Mouse (Mus musculus) brain, embryonic 14.5 days (tissue): ENCODE measurements around the gene Cmip. TPM values are rescaled to one million over a fixed set of nuclear protein-coding genes. Genes with fewer than 3 reads are reported as not detected.
A peak's percentile ranks its signal among the peaks of the same experiment; 100 is the strongest.

Source experiments
- DNase-seq: peaks from one replicate; pipeline ENCODE4 v3.0.0-alpha.2; 2011; ENCODE audit warnings: low read depth
- CTCF ChIP-seq: fragments of 200-500 bp; IDR thresholded peaks from 2 replicates; pipeline ENCODE4 v1.5.1; 2012; ENCODE audit warnings: inconsistent platforms, mild to moderate bottlenecking, moderate library complexity, borderline replicate concordance; ENCODE audit not compliant: insufficient read depth, insufficient read length; ENCODE audit errors: extremely low read depth
- POLR2A ChIP-seq: fragments of 200-500 bp; IDR thresholded peaks from 2 replicates; pipeline ENCODE4 v1.6.1; 2012; ENCODE audit warnings: mild to moderate bottlenecking, inconsistent platforms, borderline replicate concordance; ENCODE audit not compliant: poor library complexity, insufficient read depth, insufficient read length, severe bottlenecking; ENCODE audit errors: extremely low read depth
- polyA plus RNA-seq: library from polyadenylated mRNA; depleted of rRNA; stranded (reverse); fragments of >200 nt; gene quantifications from 2 replicates; pipeline ENCODE4 v1.2.3, GENCODE M21; 2012

Cmip gene
- polyA plus RNA-seq, 1 experiment: 205 TPM

DNA sequence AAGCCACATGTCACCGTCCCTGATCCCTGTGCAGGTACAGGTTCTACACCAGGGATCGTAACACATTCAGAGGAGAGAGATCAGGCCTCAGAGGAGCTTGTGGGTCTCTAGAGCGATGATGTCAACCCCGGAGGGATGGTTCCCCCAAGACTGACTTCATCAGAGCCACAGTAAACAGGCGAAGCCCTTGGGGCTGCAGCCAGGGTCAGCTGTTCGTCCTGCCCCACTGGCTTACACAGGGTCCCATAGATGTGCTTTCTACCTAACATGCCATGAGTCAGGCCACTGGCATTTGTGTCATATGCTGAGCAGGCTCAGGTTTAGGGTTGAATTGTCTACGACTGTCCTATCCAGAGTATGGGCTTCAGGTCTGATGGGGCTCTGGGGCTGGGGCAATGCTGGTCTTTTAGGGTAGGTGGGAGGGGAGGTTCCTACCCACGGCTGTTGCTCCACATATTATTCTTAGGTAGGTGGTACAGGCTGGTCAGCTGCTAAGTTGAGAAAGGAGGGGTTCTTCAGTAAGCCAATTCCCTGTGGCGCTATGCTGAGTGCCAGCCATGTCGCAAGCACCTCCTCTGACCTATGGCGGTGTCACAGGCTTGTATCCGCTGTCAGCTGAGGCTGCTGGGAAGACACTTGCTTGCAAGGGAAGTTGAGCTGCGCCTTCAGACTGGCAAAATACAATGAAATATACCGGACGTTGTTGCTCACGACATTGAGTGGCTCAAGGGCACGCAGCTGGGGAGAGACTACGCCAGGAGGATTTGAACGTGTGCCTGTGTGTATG, 107.7 kb downstream of the Cmip start:
- TF ChIP-seq POLR2A (no peak), CTCF (no peak)
- DNase-seq: peak; percentile 68

GRCm38 (mm10) chr8:117366475-117366874, 109.6 kb downstream of the Cmip start:
- peak; percentile 56 for DNase-seq

GRCm38 (mm10) chr8:117367441-117367840, 110.6 kb downstream of the Cmip start:
- no peak for TF ChIP-seq CTCF
- TF ChIP-seq POLR2A: no peak
- no peak for DNase-seq

More at GRCm38 (mm10) chr8:117366475-117366874, 109.6 kb downstream of the Cmip start:
- TF ChIP-seq CTCF: peak; percentile 48
- no peak for TF ChIP-seq POLR2A

DNA sequence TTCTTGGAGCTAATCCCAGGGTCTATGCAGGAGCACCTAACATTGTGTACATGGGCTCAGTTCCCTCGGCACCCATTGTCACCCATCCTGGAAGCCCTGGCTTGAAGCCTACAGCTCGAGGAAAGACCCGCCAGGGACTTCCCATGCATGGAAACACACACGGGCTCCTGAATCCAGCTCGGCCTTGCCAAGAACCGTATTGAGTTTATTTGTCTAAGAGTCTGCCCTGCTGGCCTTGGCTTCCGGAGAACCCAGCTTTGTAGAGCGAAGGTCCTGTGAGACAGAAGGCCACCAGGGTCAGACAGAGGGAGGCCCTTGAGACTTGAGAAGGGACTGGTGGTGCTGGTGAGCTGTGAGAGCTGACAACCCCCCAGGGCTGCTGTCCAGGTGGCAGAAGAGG, 111.9 kb downstream of the Cmip start:
- DNase-seq: peak; percentile 36
- TF ChIP-seq CTCF (no peak), POLR2A (no peak)

DNA sequence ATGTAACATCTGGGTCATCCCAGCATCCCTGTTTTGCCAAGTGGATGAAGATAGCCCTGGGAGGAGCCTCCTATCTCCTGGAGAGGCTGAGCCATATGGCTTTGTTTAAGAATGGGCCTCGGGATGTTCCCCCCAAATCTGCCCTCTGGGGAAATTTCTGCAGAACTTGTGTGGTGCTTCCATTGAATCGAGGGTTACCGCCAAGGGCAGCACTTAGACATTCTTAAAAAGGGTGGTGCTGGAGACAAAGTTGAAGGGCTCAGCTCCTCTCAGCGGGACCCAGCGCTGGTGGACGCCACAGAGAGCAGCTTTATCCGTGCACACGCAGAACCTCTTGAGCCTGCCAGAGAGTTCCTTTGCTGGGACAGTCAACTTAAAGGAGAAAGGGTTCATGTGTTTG, 113.1 kb downstream of the Cmip start:
- no peak for TF ChIP-seq CTCF
- no peak for TF ChIP-seq POLR2A

GRCm38 (mm10) chr8:117371189-117371588, 114.3 kb downstream of the Cmip start:
- TF ChIP-seq POLR2A (no peak), CTCF (no peak)
- DNase-seq: no peak

More for the DNA sequence above, 113.1 kb downstream of the Cmip start:
- DNase-seq: no peak

DNA sequence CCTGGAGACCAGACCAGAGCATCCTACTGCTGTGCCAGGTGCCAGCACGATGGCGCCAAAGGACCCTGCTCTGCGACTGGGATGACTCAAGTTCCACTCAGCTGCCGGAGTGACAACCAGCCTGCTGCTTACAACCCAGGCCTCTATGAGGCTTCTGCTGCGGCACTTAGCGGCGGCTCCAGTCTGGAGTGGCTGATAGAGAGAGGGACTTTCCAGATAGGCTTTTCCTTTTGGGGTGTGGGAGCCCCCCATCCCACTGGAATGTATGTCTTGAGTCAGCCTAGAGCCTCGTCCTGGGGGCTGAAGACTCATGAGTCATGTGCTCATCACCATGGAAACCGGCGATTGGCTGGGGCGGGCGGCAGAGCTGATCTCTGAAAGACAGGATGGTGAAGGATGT, 115.2 kb downstream of the Cmip start:
- TF ChIP-seq POLR2A (no peak), CTCF (no peak)
- DNase-seq: peak; percentile 76

- no peak for TF ChIP-seq POLR2A
- TF ChIP-seq CTCF: no peak
- peak; percentile 54 for DNase-seq
Measured at GRCm38 (mm10) chr8:117373001-117373428, 116.2 kb downstream of the Cmip start.

DNA sequence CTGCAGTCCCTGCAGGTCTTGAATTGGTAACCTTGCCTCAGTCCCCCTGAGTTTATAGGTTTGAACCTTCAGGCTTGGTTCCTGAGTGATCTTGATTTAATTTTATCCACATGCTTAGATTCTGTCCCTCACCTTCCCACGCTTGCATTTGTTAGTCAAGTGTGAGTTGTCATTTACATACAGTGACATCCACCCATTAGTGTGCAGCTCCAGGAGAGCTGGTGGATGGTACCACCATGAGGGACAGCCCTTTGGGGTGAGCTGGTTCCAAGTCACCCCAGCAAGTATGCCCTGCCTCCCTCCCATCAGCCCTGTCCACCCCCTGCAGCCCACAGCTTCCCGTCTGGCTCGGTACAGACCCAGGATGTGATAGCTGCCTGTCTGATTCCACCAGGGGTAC, 117.2 kb downstream of the Cmip start:
- TF ChIP-seq POLR2A (no peak), CTCF (no peak)
- DNase-seq: no peak

- TF ChIP-seq POLR2A: no peak
- TF ChIP-seq CTCF: no peak
Measured at GRCm38 (mm10) chr8:117376997-117377396, 120.1 kb downstream of the Cmip start.

DNA sequence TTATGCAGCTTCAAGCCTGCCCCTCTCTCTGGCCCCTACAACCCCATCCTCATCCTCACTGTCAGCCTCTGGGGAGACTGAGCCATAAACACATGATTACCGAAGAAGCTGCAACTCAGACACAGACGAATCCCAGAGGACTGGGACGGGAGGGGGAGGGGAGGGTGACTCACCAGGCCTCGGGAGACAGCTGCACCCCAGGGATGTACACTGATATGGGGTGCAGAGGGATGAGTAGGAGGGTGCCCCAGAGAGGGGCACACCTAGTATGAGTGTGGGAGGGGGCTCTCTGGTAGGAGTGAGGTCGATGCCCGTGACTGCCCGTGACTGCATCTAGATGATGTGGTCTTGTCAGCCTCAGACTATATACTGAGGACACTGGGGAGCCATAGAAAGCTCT, 121.8 kb downstream of the Cmip start:
- no peak for DNase-seq
- TF ChIP-seq POLR2A: no peak
- no peak for TF ChIP-seq CTCF

More at GRCm38 (mm10) chr8:117376997-117377396, 120.1 kb downstream of the Cmip start:
- DNase-seq: no peak

GRCm38 (mm10) chr8:117379131-117379530, 122.3 kb downstream of the Cmip start:
- TF ChIP-seq CTCF (peak; percentile 50), POLR2A (no peak)
- DNase-seq: peak; percentile 52
